Mouse (Mus musculus) thymus, adult 2 months (tissue): ENCODE measurements at regions not wholly inside any gene's neighbourhood (a gene's known extent, or its start where the extent isn't known, plus 50 kb on each side); places are given as distances from the start of the nearest gene placed in this dataset.

Source experiments
- CTCF ChIP-seq: fragments of 200-500 bp; IDR thresholded peaks from 2 replicates; pipeline ENCODE4 v1.5.1; 2012; ENCODE audit warnings: mild to moderate bottlenecking, control low read depth, low read length, moderate library complexity, borderline replicate concordance; ENCODE audit not compliant: control insufficient read depth, poor library complexity, insufficient read depth; ENCODE audit errors: extremely low read depth
- POLR2A ChIP-seq: fragments of 200-500 bp; IDR thresholded peaks from 2 replicates; pipeline ENCODE4 v1.6.1; 2012; ENCODE audit warnings: mild to moderate bottlenecking, low read length, control low read depth, moderate library complexity; ENCODE audit not compliant: control insufficient read depth, poor library complexity, insufficient read depth; ENCODE audit errors: extremely low read depth

DNA sequence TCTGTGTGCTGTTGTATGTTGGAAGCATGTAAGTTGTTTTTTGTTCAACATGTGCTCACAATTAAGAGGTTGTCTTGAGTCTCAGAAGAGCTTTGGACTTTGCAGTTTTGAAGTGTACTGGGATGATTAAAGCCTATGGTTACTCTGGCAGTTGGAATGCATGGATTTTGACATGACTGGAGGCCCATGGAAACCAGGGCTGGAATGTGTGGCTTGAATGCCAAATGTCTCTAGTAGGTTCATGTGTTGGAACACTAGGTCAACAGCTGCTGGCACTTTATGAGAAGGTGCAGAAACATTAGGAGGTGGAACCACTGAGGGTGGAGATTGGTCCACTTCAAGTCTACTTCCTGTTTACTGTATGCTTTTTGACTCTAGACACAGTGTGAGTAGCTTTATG is 127.0 kb downstream of the Ttc32 start:
- TF ChIP-seq CTCF, result no peak
- no peak for TF ChIP-seq POLR2A
